Mouse (Mus musculus): ENCODE data around the gene Swt1.
"Not testable (repeated sequence)": the region's sequence is repeated elsewhere in the genome, so short reads cannot be mapped to it uniquely, and the experiment has no call there.

Swt1 gene

DNA sequence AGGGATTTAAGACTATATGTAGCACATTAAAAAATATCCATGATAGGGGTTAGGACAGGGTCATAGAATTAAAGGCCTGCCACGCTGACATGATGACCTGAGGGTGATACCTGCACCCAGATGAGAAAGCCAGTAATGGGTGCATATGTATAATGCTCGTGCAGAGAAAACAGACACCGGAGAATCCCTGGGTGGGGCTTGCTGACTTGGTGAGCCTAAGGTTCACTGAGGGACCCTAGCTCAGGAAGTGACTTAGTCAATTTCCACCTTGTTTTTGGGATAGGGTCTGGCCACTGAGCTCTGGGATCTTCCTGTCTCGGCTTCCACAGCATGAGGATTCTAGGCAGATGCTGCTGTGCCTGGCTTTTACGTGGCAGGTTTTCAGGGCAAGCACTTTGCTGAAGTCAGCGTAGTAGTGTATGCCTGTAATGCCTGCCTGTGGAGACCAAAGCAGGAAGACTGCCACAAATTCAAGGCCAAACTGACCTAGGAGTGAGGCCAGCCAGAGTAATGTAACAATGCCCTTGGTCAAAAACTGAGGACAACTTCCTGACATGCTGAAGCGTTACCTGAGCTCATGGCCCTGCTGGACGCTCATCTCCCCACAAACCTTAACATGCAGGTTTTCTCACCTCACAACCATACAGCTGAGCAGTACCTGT, 61.2 kb downstream of the Swt1 start:
- no peak for DNase-seq (ENCODE audit: low spot score)

DNA sequence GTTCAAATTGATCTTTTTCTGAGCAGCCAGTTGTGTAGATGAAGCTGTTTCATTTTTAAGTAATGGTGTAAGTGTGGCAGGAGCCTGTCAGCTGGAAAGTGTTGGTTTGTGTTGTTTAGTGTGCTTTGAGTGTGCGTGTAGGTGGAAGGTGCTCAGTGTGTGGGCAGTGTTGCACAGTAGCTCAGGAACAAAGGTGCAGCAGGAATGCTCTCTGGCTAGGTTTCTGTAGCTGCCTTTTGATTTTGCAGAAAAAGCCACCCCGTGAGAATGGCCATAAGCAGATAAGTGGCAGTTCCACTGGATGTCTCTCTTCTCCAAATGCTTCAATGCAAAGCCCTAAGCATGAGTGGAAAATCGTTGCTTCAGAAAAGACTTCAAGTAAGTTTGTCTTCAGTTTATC, 68.9 kb downstream of the Swt1 start:
- no peak for DNase-seq (ENCODE audit: low spot score)

DNA sequence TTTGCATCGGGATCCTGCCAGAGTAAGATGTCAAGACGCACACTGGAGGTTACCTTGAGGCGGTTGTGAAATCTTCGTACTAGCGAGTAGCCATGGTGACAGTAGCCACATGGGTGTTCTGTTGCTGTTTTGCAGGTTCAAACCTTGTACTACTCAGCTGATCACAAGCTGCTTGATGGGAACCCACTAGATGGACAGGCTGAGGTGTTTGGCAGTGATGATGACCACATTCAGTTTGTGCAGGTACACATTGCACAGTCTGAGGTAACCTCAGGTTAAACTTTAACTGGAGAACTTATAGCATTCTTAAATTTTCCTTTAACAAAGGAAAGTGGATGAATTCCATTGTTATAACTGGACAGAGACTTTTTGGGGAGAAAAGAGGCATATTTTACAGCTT, 72.3 kb downstream of the Swt1 start:
- DNase-seq (ENCODE audit: low spot score) = no peak

DNA sequence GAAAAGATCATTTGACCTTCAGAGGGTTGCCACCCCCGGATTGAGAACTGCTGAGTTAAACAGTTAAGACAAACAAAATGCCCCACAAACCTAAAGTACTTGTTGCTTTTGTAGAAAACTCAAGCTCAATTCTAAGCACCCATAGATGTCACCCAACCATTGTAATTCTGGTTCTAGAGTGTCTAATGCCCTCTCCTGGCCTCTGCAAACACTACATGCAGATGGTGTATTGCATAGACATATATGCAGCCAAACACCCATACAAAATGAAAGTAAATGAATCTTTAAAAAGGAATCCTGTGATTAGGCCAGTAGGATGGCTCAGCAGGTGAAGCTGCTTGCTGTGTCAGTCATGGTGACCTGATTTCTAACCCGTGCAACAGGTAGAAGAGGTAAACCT, 75.3 kb downstream of the Swt1 start:
- DNase-seq (ENCODE audit: low spot score) = no peak

DNA sequence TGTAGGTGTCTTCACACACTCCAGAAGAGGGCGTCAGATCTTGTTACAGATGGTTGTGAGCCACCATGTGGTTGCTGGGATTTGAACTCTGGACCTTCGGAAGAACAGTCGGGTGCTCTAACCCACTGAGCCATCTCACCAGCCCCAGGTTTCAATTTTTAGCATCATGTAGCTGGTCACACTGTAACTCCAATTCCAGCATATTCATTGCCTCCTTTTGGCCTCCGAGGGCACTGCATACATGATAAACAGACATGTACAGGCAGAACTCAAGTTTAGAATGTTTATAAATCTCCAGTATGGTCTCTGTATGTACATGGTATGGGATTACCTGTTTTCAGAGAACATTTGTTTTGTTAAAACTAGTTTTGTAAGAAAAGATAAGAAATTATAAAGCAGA, 80.0 kb downstream of the Swt1 start:
- not testable (repeated sequence) for DNase-seq (ENCODE audit: low spot score)

DNA sequence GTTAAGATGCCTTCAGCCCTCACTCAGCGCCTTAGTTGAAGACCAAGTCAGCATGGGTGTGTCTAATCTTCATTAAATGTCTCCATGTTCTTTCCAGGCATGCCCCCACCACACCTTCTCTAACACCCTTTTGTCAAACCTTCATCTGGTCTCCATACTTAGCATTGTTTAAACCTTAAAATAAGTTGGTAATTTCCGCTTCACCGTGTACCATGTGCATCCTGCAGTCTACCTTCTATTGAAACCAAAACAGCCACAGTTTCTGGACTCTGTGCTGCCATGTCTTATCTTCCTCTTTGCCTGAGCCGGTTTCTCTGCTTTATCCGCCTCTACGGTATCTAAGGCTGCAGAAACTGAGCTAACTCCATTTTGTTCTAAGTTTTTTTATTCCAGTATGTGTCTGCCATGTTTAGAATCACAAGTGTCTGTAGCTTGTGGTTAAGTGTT, 81.6 kb downstream of the Swt1 start:
- DNase-seq (ENCODE audit: low spot score) = no peak

DNA sequence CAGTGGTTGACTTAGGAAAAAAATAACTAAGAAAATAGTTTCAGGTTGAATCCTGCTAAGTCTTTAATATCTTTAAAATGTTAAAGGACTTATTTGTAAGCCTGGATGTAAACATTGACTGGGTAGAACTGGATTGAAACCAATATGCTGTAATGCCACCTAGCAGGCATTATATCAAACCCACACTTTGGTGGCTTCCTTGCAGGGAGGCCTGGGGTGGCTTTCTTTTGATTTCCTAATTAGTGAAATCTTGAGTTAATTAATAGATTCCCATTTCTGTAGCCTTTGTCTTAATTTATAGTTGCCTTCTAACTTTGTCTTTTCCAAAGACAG, 82.4 kb downstream of the Swt1 start:
- DNase-seq (ENCODE audit: low spot score) = no peak

DNA sequence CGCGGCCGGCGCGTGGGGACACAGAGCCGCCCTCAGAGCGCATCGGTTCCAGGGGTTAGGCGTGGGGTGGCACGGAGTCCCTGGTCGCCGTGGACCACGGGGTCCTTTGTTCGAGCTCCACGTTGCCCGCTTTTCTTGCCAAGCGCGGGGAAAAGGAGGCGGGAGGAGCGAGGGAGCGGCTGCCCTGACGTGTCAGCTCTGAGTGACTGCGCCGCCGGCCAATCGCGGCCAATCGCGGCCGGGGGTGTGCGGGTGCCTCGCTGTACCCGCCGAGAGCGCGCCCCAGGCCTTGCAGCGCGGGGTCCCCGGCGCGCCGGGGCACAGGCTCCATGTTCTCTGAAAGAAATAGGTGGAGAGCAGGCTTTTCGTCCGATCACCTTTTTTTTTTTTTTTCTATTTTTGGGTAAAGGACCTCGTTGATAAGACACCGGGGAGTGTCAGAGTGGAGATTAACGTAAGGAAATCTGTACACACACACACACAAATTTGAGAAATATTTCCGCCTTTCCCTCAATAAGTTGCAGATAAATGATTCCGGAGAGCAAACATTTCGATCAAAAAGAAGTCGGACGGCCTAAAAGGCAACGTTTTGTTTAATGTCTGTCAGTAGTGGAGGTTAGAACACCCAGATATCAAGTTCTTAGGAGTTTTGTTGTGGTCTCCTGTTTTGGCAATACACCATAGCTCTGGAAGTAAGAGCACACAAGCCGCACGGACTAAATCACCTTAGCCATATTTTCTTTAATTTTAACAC, 83.0 kb downstream of the Swt1 start:
- peak; percentile 92 for DNase-seq (ENCODE audit: low spot score)

DNA sequence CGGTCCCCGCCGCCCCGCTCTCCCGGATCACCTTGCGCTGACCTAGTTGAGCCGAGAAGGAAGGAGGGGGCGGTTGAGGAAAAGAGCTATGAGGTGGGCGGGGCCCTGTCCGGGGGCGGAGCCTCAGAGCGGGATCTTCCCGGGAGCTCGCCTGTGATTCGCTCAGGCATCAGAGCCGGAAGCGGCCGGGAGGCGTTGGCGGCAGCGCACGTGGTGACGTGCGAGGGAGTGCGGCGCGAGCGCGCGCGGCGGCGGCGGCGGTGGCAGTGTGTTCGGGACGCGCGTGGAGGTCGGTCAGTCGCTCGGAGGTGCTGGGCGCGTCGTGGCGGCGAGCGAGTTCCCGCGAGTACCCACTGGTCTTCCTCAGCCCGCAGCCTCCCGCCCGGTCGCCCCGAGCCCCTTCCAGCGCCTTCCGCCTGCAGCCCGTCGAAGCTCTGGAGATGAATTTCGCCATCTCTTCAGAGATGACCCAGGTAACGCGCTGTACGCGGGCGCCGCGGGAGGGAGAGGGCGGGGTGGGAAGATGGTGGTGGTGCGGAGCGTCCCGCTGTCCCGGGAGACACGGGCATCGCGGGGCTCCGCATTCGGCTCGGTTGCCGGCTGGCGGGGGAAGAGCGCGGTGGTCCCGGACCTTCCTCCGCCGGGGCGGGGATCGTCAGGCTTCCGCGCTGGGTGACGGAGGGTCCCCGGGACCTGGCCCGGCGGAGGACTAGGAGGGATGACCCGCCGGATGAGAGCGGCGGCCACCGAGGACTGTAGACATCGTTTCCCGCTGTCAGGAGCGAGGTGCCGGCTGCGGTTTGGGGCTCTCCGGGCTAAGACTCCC, 83.8 kb downstream of the Swt1 start, which contains the start of gene Ivns1abp:
Gene Ivns1abp (plus strand): TSS at position 195 of the 826 bp plus-strand sequence.
- peak; percentile 93 for DNase-seq (ENCODE audit: low spot score)

DNA sequence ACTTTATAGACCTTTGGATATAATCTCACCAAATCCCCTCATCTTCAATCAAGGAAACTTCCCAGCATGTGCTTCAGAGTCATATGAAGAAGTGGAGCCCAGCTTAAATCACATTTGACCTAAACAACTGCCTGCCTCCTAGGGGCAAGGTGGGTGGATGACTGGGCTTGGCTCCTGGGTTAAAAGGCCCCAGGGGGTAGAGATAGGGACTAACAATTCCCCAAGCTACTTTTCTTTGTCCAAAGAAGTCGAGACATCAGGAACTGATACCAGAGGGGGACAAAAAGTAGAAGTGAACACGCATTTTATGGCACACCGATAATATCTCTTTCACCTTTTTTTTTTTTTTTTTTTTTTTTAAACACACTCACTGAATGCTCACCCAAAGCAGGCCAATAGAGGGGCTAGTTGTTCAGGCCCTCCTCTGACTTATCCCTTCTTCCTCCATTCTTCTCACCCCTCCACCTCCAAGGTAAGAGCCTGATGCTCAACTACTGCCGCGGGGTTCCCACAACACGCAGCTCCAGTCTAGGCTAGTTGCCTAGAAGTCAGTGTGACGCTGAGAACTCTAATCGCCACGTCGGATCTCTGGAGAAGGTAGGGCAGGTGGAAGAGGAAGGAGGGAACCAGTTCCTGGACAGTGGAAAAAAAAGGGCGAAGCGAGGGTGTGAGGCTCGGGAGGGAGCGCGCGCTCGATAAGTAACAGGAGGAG, 84.5 kb downstream of the Swt1 start:
- DNase-seq (ENCODE audit: low spot score) = no peak

DNA sequence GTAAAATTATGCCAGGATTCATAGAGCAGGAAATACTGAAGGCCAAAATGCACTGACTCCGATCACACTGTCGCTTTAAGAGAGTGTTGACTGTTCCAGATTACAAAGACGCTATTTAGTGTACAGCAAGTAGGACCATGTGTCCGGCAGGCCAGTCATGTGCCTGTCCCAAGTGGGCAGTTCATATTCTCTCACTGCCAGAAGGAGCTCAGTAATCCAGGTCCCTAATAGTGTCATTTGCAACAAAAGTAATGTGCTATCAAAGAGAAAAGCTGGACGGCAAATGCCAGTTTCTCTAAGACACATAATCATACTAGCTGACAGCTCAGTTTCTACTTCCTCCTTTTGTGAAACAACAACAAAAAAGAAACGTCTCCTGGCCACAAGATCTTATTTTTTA, 85.3 kb downstream of the Swt1 start:
- DNase-seq (ENCODE audit: low spot score) = no peak

DNA sequence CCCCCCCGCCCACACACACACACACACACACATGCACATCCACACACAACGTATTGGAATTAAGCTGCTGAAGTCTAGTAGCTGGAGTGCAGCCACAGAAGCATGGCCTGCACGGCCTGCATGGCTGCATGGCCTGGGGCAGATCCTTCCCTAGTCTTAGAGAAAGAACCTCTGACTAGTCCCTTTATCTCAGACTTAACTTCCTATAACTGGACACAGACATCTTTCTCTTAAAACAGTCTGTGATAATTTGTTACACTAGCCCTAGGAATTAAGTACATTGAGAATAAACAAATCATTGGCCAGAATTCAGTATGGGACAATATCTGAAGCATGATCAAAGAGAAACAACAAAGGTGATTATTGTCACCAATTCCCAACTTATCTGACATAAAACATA, 85.9 kb downstream of the Swt1 start:
- DNase-seq (ENCODE audit: low spot score) = no peak

DNA sequence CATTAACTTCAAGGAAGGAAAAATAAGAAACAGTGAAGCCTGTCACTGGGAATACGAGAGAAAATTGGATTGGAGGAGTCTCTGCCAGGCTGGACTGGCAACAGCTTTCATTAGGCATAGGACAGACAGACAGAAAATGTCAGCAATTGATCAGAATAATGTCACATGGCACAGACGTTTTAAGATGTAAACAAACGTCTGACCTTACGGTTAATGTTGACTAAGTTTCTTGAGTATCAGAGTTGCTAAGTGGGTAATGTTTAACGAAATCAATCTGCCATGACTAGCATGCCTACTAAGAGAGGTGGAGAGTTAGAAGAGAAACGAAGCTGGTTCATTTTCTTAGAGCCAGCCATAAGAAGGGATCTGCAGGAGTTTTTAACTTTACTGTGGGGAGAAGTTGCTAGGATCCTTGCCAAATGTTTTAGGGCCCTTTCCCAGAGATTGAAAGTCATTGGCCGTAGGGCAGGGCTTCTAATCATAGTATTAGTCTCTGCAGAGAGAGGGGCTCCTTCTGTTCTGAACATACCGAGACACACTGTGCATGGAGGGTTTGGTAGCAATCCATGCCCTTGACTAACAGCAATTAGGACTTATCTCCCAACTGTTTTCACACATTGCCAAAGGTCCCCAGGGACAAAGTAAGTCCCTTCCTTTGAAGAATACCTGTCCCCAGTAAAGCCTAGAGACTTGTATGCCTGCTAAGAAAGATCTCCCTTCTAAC, 86.8 kb downstream of the Swt1 start:
- no peak for DNase-seq (ENCODE audit: low spot score)

DNA sequence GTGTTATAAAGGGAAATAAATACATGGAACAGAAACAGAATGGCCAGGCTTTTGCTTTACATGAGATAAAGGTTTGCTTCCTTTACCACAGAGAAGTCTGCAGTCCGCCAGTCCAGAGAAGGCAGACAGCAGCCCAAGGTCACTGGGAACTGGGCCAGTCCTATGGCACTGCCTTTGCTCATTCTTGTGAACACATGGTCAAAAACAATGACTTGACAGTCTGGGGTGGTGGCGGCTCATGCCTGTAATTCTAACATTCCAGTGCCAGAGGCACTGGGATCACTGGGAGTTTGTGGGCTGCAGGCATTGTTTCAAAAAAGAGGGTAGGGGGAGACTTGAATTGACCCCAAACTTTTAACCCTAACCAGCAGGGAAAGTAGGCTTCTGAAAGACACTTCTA, 89.3 kb downstream of the Swt1 start:
- DNase-seq (ENCODE audit: low spot score) = no peak

DNA sequence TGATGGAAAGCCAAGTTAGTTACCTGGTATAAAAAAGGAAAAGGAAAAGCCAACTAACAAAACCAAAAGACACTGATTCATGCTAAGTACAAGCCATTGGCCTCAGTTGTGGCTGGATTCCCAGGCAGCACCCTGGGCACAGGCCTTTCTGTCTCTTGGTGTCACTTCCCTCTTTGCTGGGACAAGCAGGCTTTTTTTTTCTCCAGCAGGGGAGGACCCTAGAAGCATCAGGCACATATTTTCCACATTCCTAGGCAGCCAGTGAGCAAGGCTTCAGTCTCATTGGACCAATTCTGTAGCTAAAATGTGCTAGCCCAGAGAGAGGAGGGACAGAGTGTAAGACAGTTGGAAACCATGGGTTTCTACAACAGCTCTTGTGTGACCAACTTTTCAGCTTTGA, 90.0 kb downstream of the Swt1 start:
- DNase-seq (ENCODE audit: low spot score) = no peak

DNA sequence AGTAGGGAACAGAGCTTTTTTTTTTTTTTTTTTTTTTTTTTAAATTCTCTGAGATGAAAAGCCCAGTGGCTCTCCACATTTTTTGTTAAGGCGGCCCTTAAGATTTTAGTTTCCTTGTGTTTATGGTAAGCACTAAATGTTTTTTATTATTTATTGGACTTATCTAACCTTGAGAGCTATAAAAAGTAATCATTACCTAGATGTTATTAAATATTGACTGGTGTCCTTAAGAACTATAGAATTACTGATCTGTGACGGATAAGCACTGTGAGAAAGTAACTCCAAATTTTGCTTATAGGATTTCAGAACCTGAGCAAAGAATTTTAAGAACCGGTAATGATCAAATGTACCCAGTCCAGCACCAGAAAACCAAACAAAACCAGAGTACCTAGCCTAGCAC, 95.4 kb downstream of the Swt1 start:
- no peak for DNase-seq (ENCODE audit: low spot score)

DNA sequence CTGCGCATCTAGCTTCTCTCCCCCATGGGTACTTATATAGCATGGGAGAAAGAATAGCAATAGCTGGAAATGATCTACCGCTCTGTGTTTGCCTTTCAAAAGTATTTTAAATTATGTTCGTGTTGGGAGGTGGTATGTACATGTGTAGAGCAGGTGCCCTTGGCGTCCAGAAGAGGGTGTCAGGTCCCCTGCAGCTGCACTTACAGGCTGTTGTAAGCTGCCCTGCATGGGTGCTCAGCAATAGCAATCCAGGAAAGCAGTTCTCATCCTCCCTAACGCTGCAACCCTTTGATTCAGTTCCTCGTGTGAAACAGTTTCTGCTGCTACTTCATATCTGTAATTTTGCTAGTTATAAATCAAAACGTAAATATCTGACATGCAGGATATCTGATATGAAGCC, 98.7 kb downstream of the Swt1 start:
- no peak for DNase-seq (ENCODE audit: low spot score)

DNA sequence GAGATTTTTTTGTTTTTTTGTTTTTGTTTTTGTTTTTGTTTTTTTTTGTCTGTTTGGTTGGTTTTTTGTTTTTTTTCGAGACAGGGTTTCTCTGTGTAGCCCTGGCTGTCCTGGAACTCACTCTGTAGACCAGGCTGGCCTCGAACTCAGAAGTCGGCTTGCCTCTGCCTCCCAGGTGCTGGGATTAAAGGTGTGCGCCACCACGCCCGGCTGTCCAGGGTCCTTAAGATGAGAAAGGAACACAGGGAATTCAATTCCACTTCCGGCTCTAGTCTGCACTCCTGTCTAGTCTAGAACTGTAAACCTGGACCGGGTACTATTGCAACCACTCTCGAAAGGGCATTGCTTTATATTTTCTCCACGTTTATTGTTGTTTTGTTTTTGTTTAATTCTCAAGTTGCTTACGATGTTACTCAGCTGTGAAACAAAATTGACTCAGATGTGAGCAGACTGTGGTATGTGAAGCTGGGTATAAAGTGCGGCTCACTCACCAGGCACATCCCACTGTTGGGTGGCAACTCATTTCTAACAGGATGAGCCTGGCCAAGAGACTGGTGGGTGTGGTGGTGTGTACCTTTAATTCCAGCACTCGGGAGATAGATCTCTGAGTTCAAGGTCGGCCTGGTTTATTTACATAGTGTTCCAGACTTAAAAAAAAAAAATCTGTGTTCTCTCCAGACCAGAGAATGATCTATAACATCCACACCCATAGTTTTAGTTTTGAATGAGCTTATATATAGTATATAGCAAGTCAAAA, 99.7 kb downstream of the Swt1 start:
- no peak for DNase-seq (ENCODE audit: low spot score)

DNA sequence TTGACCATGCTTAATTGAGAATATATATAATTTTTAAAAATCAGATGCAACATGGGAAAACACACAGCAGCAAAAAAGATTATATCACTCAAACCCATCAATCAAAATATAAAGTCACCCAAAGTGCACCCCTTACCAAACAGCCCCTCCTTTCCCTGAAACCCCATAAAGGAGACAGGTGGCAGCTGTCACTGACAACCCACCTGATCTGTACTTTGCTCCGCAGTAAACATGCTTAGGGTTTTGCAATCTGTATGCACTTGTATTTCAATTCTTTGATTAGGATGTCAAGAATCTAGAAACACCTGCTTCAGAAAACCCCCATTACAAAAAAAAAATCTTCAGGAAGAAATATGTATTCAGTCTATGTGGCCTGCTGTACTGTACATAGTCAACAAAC, 102.9 kb downstream of the Swt1 start:
- no peak for DNase-seq (ENCODE audit: low spot score)

DNA sequence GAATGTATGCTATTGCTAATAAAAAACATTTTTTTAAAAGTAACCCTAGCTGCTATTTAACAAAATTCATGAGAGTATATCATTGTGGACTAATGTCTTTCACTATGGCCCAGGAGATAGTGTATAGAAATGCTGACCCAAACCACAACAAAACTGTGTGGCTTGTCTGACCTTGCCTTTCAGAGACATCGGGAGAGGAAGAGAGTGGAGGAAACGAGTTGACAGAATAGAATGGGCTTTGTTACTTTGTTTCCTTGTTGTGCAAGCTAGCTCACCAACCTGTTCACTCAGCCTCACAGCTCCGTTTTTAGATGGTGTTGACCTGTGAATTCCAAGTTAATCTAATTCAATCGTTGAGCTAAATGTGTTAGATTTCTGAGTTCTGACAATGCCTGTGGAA, 107.8 kb downstream of the Swt1 start:
- DNase-seq (ENCODE audit: low spot score) = no peak

DNA sequence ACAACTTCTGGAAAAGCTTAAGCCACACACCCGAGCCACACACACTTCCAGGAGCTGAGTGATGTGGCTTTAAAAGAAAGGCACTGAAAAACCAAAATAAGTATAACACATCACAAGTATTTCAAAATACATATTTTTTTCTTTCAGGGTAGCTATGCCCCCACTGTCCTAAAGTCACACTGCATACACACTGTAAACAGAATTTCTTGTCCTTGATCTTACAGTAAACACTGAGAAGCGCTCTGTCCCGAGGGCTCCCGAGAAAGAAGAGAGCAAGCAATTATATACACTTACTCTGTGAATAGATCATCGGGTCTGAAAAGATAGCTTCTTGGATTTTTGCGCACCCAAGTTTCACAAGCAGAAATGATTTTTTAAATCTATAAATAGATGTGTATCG, 109.0 kb downstream of the Swt1 start:
- DNase-seq (ENCODE audit: low spot score) = no peak

All from ovary, postnatal 14 days (tissue).